ENCODE assay signal across 27 mouse cellular contexts in the genomic region with DNA sequence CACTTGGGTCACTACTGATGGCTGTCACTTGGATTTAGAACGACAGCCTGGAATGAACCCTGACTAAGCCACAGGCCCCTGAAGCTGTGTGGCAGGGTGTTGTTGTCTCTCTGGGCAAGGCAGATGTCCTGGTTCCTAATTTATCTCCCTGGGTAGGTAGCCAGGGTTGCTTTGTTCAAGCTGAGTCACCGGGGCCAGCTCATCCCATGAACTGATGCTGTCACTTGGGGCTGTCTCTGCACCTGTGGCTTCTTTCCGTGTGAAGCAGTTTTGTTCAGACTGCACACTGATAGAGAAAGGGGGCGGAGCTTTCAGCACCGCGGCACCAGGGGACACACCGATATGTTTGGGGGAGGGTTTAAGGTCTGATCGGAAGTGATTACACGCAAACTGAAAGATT. TPM values are rescaled to one million over a fixed set of nuclear protein-coding genes. Genes with fewer than 3 reads are reported as not detected.
"Had no signal": no experiment of that assay in that cellular context is flagged by ENCODE, and none has a peak within 500 bp of the region (broad histone marks: within the 10 kb centered on the region; RNA-seq: fewer than 3 reads in every experiment).

No protein-coding gene starts in this region.

- H3K4me1 ChIP-seq: kidney, embryonic 15.5 days; liver, embryonic 12.5 days; liver, embryonic 15.5 days; megakaryocyte, embryonic 14.5 days; neural tube, embryonic 12.5 days had no signal

- DNase-seq: kidney, adult 8-10 months; kidney, postnatal 10 days; kidney, postnatal 36 days; layer of hippocampus, postnatal 36 days; liver; lung, adult 18-20 months; lung, postnatal 10 days; lung, postnatal 36 days; midbrain, embryonic 14.5 days; thymus, postnatal 25 days had no signal

- H3K36me3 ChIP-seq: kidney, embryonic 15.5 days; limb, embryonic 10.5 days; limb, embryonic 13.5 days; liver, embryonic 12.5 days; liver, embryonic 15.5 days; lung, embryonic 15.5 days; neural tube, embryonic 12.5 days; neural tube, embryonic 15.5 days had no signal

- H3K4me3 ChIP-seq: kidney, embryonic 15.5 days; limb, embryonic 10.5 days; limb, embryonic 13.5 days; liver, embryonic 12.5 days; liver, embryonic 15.5 days; lung, embryonic 15.5 days; neural tube, embryonic 12.5 days; neural tube, embryonic 15.5 days had no signal

- H3K27ac ChIP-seq: kidney, embryonic 15.5 days; limb, embryonic 10.5 days; limb, embryonic 13.5 days; liver, embryonic 12.5 days; liver, embryonic 15.5 days; lung, embryonic 15.5 days; neural tube, embryonic 12.5 days; neural tube, embryonic 15.5 days had no signal

- H3K9ac ChIP-seq: kidney, embryonic 15.5 days; limb, embryonic 13.5 days; liver, embryonic 12.5 days; liver, embryonic 15.5 days; lung, embryonic 15.5 days; neural tube, embryonic 12.5 days; neural tube, embryonic 15.5 days had no signal

- H3K4me2 ChIP-seq: kidney, embryonic 15.5 days; limb, embryonic 13.5 days; liver, embryonic 12.5 days; liver, embryonic 15.5 days; lung, embryonic 15.5 days; midbrain, embryonic 11.5 days; neural tube, embryonic 12.5 days; neural tube, embryonic 15.5 days had no signal

- H3K27me3 ChIP-seq: liver, embryonic 15.5 days; lung, embryonic 15.5 days; megakaryocyte, embryonic 14.5 days; neural tube, embryonic 12.5 days had no signal

- ATAC-seq: liver, embryonic 12.5 days had no signal

- H3K9me3 ChIP-seq: kidney, embryonic 15.5 days; limb, embryonic 10.5 days; limb, embryonic 13.5 days; liver, embryonic 12.5 days; liver, embryonic 15.5 days; lung, embryonic 15.5 days; neural tube, embryonic 12.5 days; neural tube, embryonic 15.5 days had no signal

RNA-seq across cellular contexts. Expression of a gene that starts 37.8 kb away (rescaled TPM):
- total RNA-seq: layer of hippocampus, adult 8-10 months; layer of hippocampus, postnatal 10 days; layer of hippocampus, postnatal 36 days; left cerebral cortex, adult 8-10 months; left cerebral cortex, postnatal 25 days had no signal
- polyA plus RNA-seq: kidney, embryonic 15.5 days; limb, embryonic 10.5 days; limb, embryonic 13.5 days; liver, embryonic 12.5 days; liver, embryonic 15.5 days; lung, embryonic 15.5 days; midbrain, embryonic 11.5 days; midbrain, embryonic 14.5 days; neural tube, embryonic 12.5 days; neural tube, embryonic 15.5 days; small intestine, adult 2 months; spleen, adult 2 months; thymus, postnatal 0 days had no signal
